Mouse (Mus musculus) right cerebral cortex, adult 2 months (tissue): ENCODE results near the gene Shc4.
A peak's percentile ranks its signal among the peaks of the same experiment; 100 is the strongest.

Experiments
- DNase-seq, 2 experiments: peaks; one replicate each; pipeline ENCODE4 v3.0.0; 2021 to 2022; ENCODE audit warnings: low spot score in 2 of 2

Shc4 gene

DNA sequence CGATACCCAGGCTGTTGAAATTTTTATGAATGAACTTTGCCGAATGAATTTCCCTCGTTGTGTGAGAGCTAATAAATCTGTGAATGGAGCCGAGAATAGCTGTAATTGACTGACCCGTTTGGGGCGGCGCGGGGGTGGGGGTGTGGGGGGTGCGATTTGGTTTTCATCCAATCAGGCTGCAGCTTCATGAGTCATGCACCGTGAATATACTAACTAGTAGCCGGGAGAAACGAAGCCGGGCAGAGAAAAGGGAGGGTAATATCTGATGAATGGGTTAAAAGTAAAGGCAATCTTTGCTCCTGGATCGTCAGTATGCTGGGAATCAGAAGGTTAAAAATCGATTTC, at the start of gene Shc4:
Gene Shc4, minus strand, starts transcription at position 63 of the 345 bp plus-strand sequence.
- DNase-seq = peak; percentile 29 to 32

DNA sequence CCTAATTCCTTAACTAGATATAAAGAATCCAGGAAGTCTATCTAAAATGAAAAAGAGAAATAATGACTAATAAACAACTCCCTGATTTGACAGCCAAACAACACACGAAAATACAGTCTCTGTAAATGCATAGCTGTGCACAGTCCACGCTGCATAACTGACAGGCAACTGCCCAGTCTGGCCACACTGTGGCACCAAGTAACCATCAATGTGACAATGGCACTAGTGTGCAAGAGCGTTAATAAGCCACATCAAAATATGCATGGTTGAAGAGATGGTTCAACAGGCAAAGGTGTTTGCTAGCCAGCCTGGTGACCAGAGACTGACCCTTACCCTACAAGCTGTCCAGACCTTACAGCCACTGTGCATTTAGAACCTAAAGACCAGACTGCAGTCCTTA, 41.1 kb upstream of the Shc4 start:
- no peak for DNase-seq

GRCm38 (mm10) chr2:125764531-125764930, 40.6 kb upstream of the Shc4 start:
- DNase-seq = no peak

DNA sequence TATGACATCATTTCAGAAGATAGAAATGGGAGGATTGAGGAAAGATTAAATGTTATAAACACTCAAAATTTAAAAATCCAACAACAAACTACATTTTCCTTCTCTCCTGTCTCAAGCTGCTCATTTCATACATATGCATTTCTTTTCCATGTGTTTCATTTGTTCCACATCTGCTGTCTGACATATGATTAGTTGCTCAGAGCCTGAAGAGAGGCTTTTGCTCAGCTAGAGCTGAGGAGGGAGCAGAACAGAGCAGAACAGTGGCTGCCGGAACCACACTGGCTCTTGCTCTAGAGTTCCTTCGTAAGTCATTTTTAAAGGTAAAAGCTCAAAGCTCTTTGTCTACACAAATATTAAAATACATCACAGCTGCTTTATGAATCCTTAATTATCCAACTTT, 25.4 kb upstream of the Shc4 start:
- no peak for DNase-seq

GRCm38 (mm10) chr2:125739338-125739737, 15.4 kb upstream of the Shc4 start:
- no peak for DNase-seq

DNA sequence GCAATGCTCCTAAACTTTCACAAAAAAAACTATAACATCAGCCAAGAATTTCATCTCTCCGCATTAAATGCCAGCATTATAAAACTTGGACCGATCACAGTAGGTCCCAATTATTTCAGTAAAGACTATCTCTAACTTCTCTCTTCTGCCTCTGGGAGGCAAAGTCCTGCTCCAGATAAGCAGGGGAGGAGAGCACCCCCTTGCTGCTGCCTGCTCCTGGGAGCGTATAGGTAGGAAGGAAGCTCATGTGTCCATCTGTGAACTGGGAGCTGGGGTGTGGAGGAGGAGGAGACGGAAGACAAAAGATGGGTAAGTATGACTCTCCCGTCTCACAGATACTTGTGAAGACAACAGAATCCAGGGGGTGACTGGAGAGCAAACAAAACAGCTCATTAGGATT, 14.8 kb upstream of the Shc4 start:
- no peak for DNase-seq

DNA sequence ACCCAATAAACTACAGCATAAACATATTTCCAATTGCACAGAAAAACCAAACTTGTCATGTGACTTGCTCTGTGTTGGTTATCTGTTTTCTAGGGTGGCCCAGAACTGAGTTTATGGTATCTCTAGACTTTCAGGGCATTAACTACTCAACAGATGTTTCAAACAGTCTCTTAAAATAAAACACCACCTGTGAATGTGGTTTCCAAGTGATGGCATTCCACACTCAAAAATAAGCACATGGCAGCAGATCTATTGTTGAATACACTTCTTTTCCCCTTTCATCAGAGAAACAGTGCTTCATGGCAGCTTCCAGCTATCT, 12.0 kb upstream of the Shc4 start:
- DNase-seq = no peak

- no peak for DNase-seq
Observed at GRCm38 (mm10) chr2:125735333-125736024, 11.5 kb upstream of the Shc4 start.

DNA sequence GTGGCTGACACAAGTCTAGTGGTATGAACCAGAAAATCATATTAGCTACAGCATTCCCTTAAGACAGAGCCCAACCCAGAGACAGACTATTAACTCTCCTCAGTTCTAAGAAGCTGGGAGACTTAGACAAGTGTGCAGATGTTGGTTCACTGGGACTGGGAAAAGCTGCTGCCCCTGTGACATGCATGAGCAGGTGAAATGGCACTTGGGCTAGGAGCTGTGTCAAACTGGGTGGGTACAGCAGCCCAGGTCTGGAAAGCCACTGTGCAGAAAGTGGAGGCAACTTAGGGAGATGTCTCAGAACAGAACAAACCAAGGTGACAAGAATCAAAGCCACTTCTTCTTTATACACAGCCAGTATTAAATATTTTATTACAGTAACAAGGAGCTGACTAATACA, 10.8 kb upstream of the Shc4 start:
- DNase-seq = no peak

DNA sequence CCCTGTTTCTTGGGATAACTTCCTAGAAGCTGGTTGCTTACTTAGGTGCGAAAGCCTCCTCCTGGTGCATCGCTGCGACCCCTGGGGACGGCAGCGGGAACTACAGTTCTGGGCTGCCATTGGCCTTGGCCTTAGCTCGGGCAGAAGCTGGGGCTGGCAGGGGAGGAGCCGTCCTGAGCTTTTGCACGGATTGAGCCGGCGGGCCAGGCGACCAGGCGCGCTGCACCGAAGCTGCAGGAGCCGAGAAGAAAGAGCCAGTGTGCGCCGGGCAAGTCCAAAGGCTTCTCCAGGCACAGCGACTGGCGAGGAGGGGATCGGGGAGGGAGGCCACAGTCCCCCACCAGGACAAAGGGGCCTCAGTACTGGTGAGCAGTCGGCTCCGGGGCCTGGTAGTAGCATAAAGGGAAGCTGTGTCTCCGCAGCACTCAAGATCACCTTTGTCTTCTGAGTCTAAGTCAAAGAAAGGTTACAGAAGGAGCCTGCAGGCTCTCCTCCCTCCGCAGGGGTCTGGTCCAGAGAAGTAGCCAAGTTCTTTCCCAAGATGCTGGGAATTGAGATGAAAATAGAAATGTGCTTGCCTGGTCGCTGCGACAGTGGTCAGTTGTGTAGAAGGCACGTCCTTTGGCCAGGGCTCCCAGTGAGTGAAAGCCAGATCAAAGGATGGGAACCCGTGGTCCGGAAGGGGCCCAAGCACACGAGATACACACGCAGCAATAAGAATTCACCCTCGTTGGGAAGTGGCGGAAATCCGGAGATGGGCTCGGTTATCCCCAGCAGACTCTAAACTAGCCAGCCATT, 8.0 kb upstream of the Shc4 start:
- DNase-seq = peak; percentile 92 to 94

GRCm38 (mm10) chr2:125724546-125725114, 682 bp upstream of the Shc4 start:
- no peak for DNase-seq

GRCm38 (mm10) chr2:125723408-125724085, 401 bp downstream of the Shc4 start:
- DNase-seq = peak; percentile 22 to 42

DNA sequence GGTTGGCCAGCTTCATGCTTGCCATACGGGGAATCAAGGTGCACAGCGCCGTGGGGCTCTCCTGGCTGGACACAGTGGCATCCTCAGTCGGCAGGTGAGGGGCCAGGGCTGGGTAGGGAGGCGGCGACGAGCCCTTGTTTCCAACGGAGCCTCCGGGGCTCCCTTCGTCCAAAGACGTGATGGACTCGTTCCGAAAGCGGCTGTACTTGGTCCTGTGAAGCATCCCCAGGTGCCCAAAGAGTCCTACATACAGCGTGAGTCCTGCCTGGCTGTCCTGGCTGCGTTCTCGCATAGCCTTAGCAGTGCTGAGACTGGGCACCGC, 901 bp downstream of the Shc4 start:
- no peak for DNase-seq

- DNase-seq = no peak
Observed at GRCm38 (mm10) chr2:125716599-125716998, 7.3 kb downstream of the Shc4 start.

- no peak for DNase-seq
Observed at GRCm38 (mm10) chr2:125706510-125706921, 17.4 kb downstream of the Shc4 start.

DNA sequence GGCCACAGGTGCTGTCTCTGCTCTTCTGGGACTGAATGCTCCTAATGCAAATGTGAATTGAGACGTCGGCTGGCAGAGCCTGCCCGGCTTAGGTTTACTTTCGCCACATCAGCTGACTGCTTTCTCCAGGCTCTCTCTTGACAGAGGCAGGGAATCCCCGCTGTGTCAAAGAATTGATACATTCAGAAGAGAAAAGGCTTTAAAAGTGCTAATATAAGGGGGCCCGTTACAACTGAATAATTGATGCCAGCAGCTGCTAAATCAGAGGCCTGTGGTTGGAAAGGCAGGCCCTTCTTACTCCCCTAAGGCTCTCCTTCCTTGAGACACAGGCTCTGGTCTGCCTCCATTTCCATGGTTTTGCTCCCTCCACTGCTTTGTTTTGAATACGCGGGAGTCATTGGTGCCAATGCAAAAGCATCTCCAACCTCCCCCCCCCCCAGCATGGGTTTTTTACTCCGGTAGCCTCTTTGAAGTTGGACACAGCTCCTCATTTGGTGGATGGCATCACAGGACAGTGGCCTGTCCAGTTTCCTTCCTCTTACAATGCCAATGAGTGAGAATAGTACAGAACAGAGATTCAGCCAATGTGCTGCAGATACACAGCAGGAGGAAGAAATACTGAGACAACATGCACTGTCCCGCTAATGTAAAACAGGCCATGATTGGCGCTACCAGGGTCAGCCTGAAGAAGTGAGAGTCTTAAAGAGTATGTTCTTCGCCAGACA, 18.9 kb downstream of the Shc4 start:
- DNase-seq = no peak

DNA sequence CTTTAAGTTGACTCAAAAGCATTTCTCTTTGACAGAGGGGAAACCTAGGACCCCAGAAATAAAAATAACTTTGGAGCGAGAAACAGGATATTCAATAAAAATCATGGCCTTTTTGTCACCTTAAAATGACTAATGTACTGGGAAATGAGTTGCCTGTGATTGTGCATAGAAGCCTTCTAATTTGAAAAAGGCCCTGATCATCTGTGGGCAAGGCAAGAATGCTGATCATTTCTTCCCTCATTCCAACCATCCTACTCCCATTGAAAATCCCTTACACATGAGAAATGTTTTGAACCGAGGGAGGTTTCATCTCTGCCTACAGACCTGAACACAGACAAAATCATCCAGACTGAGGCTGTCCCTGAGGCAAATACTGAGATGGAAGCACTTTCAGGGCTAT, 21.1 kb downstream of the Shc4 start:
- no peak for DNase-seq

GRCm38 (mm10) chr2:125701606-125702005, 22.3 kb downstream of the Shc4 start:
- DNase-seq = no peak

DNA sequence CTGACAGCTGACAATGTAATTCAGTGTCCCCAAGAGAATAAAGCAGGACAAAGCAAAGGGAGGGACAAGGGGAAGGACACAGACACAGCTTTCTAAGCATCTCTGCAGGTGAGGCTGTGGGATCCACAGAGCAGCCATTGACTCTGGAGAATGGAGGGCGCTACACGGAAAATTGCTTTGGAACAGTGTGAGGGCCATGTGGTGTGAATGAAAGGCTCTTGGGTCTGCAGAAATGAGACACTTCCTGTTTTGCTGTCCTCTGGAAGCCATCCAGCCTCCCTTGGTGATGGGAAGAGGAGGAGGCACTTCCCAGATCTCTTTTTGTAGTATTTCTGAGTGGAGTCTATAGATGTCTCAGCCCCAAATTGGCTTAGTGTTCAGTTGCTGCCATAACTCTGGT, 27.7 kb downstream of the Shc4 start:
- DNase-seq = no peak

GRCm38 (mm10) chr2:125694798-125695197, 29.1 kb downstream of the Shc4 start:
- no peak for DNase-seq

GRCm38 (mm10) chr2:125692010-125692409, 31.9 kb downstream of the Shc4 start:
- DNase-seq = peak; percentile 41 to 42
